Mouse (Mus musculus): ENCODE measurements around the gene Pld1.
"Not testable (repeated sequence)": the region's sequence is repeated elsewhere in the genome, so short reads cannot be mapped to it uniquely, and the experiment has no call there.

Gene Pld1

GRCm38 (mm10) chr3:27942991-27943390 lies 4.5 kb downstream of the Pld1 start:
- DNase-seq (ENCODE audit: low read depth, low spot score) = no peak

GRCm38 (mm10) chr3:27945397-27945796 lies 6.9 kb downstream of the Pld1 start:
- DNase-seq (ENCODE audit: low read depth, low spot score) = not testable (repeated sequence)

GRCm38 (mm10) chr3:27949175-27949872 lies 10.8 kb downstream of the Pld1 start:
- DNase-seq (ENCODE audit: low read depth, low spot score) = no peak

- no peak for DNase-seq (ENCODE audit: low read depth, low spot score)
Measured at GRCm38 (mm10) chr3:27949873-27950250, 11.4 kb downstream of the Pld1 start.

GRCm38 (mm10) chr3:27950726-27951125 lies 12.2 kb downstream of the Pld1 start:
- DNase-seq (ENCODE audit: low read depth, low spot score) = no peak

GRCm38 (mm10) chr3:27951721-27952120 lies 13.2 kb downstream of the Pld1 start:
- no peak for DNase-seq (ENCODE audit: low read depth, low spot score)

GRCm38 (mm10) chr3:27956006-27956405 lies 17.5 kb downstream of the Pld1 start:
- DNase-seq (ENCODE audit: low read depth, low spot score) = no peak

GRCm38 (mm10) chr3:27959221-27959620 lies 20.7 kb downstream of the Pld1 start:
- DNase-seq (ENCODE audit: low read depth, low spot score) = no peak

GRCm38 (mm10) chr3:27961162-27961561 lies 22.7 kb downstream of the Pld1 start:
- no peak for DNase-seq (ENCODE audit: low read depth, low spot score)

GRCm38 (mm10) chr3:27963795-27964201 lies 25.3 kb downstream of the Pld1 start:
- DNase-seq (ENCODE audit: low read depth, low spot score) = no peak

- DNase-seq (ENCODE audit: low read depth, low spot score) = no peak
Measured at GRCm38 (mm10) chr3:27968671-27969070, 30.2 kb downstream of the Pld1 start.

- no peak for DNase-seq (ENCODE audit: low read depth, low spot score)
Measured at GRCm38 (mm10) chr3:27973936-27974335, 35.4 kb downstream of the Pld1 start.

GRCm38 (mm10) chr3:27974981-27975380 lies 36.5 kb downstream of the Pld1 start:
- DNase-seq (ENCODE audit: low read depth, low spot score) = no peak

- no peak for DNase-seq (ENCODE audit: low read depth, low spot score)
Measured at GRCm38 (mm10) chr3:27976931-27977544, 38.5 kb downstream of the Pld1 start.

GRCm38 (mm10) chr3:27978030-27978723 lies 39.7 kb downstream of the Pld1 start:
- peak; percentile 31 for DNase-seq (ENCODE audit: low read depth, low spot score)

- no peak for DNase-seq (ENCODE audit: low read depth, low spot score)
Measured at GRCm38 (mm10) chr3:27981591-27981990, 43.1 kb downstream of the Pld1 start.

GRCm38 (mm10) chr3:27982436-27983017 lies 44.0 kb downstream of the Pld1 start:
- DNase-seq (ENCODE audit: low read depth, low spot score) = peak; percentile 89

GRCm38 (mm10) chr3:27983274-27983673 lies 44.8 kb downstream of the Pld1 start:
- DNase-seq (ENCODE audit: low read depth, low spot score) = peak; percentile 5

- peak; percentile 86 for DNase-seq (ENCODE audit: low read depth, low spot score)
Measured at GRCm38 (mm10) chr3:27983935-27984577, 45.6 kb downstream of the Pld1 start.

GRCm38 (mm10) chr3:27984620-27985019 lies 46.1 kb downstream of the Pld1 start:
- DNase-seq (ENCODE audit: low read depth, low spot score) = no peak

GRCm38 (mm10) chr3:27985344-27985743 lies 46.8 kb downstream of the Pld1 start:
- DNase-seq (ENCODE audit: low read depth, low spot score) = no peak
